Mouse (Mus musculus): ENCODE results near the gene Ankrd13d.
"Not testable (repeated sequence)": the region's sequence is repeated elsewhere in the genome, so short reads cannot be mapped to it uniquely, and the experiment has no call there.

- TF ChIP-seq CTCF (IDR thresholded peaks at IDR 0.05; ENCODE audit: low read depth); EP300 (optimal IDR thresholded peaks at IDR 0.05): not testable (repeated sequence)
Observed at GRCm38 (mm10) chr19:4248683-4249082, 34.3 kb downstream of the Ankrd13d start.
